Mouse (Mus musculus) heart, adult 8-10 months (tissue): ENCODE results near the gene Cerkl. TPM values are rescaled to one million over a fixed set of nuclear protein-coding genes. Genes with fewer than 3 reads are reported as not detected.

Experiments used
- DNase-seq: peaks from one replicate; pipeline ENCODE4 v3.0.0; 2022; ENCODE audit warnings: low spot score
- total RNA-seq, 4 experiments: library from RNA; stranded (reverse); gene quantifications; 2 replicates each; pipeline ENCODE4 v1.2.4; 2022

The Cerkl gene
- total RNA-seq, 4 experiments from 2014 or later: 0.27 to 1.9 (median 1.2) TPM

- DNase-seq: no peak
Measured at GRCm38 (mm10) chr2:79316182-79316880, 140.3 kb downstream of the Cerkl start.

DNA sequence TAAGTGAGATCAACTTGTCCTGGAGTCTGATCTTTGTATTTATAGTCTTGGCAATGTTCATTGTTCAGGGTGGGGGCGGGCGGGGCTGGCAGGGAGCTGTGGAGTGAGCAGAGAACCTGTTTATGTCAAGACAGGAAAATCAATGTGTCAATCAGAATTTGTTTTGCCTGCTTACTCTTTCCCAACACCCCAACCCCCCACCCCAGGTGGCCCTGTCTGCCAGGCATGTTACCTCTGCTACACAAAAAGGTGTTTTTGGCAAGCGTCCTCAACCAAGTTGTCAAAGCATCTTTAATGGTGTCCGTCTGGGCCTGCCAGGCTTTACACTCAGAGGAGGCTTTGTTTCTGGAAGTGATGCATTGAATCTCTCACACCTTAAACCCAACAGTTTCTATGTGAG lies 141.5 kb downstream of the Cerkl start:
- no peak for DNase-seq

DNA sequence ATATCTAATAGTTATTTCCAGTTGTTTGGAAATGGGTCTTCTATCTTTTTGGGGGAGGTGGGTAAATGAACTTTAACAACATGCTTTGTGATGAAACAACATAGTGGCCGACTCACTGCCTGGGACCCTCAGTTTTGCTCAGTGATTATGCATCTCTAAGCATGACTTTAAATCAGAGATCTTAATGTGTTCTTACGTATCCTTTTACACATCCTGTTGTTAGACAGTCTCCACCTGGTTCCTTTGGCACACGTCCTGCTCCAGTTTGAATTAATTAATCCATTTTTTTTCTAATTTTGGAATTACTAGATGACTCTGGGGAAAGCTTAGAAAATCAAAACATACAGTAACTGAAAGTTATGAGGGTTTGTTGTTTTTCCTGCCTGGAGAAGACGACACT lies 144.1 kb downstream of the Cerkl start:
- no peak for DNase-seq

GRCm38 (mm10) chr2:79309454-79310118 lies 147.0 kb downstream of the Cerkl start:
- DNase-seq: no peak

- DNase-seq: no peak
Measured at GRCm38 (mm10) chr2:79307549-79307948, 149.0 kb downstream of the Cerkl start.

DNA sequence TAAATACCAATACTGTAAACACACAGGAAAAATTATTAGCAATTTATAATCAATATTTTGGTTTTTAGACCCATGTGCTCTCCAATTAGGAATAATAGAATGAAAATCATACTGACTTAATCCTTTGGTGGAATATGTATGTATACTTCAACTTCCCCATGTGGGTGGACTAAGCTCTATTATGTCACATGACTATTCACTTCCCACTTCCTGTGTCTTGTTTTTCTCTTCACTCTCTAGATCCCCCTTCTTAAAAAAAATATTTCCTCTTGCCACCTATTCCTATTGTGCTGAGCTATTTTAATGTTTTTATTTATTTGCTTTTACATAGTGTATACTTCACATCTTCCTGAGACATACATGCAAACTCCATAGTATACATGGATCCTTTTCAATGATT lies 154.2 kb downstream of the Cerkl start:
- DNase-seq: no peak

DNA sequence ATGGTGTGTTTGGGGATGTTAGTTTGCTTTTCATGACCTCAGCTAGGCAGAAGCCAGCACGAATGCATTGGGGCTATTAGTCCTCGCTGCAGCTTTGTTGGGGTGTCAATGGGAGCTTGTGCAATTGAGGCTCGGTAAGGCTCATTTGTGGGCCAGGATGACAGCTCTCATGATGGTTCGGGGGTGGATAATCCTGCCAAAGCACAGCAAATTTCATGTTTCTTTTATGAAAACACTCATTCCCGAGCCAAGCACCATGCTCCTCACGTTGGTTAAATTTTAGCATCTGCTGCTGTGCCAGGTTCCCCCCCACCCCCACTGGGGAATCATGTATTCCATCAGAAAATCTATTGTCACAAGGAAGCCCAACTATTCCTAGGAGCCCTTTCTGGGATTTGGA lies 164.2 kb downstream of the Cerkl start:
- DNase-seq: no peak

DNA sequence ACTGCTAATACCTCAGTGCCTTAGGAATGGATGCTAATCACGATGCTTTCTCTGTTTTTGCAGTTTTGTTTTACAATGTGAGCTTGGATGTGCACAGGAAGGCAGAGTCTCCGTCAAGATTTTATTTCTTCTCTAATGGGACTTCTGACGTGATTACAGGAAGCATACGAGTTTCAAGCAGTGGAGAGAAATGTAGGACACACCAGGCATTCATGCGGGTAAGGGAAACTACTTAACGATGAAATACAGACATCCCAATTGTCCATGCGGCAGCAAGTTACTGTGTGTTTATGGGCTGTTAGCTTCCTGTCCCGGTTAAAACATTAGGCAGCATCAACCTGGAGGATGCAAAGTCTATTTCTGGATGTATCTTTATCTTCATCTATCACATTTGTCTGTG lies 164.7 kb downstream of the Cerkl start:
- no peak for DNase-seq

- DNase-seq: no peak
Measured at GRCm38 (mm10) chr2:79290149-79290548, 166.4 kb downstream of the Cerkl start.

DNA sequence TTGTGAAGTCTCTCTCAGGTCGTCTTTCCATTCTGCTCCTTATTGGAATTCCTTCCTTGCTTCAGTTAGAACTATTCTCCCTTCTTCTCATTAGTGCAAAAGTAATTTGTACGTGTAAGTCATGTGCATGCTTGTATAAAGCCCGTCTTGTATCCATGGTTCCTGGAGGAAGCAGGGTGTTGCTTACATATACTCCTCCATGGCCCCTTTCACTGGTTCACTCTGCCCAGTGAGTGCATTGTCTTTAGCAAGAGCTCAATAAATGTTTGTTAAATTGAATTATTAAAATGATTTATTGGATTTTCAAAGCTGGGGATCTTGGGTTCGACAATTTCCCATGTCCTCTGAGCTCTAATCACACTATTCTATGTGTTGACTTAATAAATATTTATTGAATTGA lies 172.4 kb downstream of the Cerkl start:
- DNase-seq: no peak

Other genes with a start within 250 kb of the Cerkl start
- gene Itga4, start 201.4 kb downstream of the Cerkl start, total RNA-seq: 1 to 10 TPM; 1.1 to 2.7 (median 1.3) TPM
- gene Neurod1, start within 50 bp of the Cerkl start, total RNA-seq: not detected
- gene Itprid2, start 178.6 kb upstream of the Cerkl start, total RNA-seq: 10 to 100 TPM; 19.1 to 25.1 (median 21.7) TPM